Mouse (Mus musculus) ZHBTc4 (cell line): ENCODE data around the gene Gpr84.

Experiments
- DNase-seq: peaks from one replicate; pipeline ENCODE4 v3.0.0-alpha.2; 2011; ENCODE audit warnings: low read depth, low spot score

Gene Gpr84

GRCm38 (mm10) chr15:103289600-103289999 is 20.8 kb downstream of the Gpr84 start:
- DNase-seq = no peak

- DNase-seq = no peak
Observed at GRCm38 (mm10) chr15:103285778-103286417, 24.5 kb downstream of the Gpr84 start.

GRCm38 (mm10) chr15:103284647-103285046 is 25.8 kb downstream of the Gpr84 start:
- DNase-seq = no peak

GRCm38 (mm10) chr15:103284066-103284465 is 26.3 kb downstream of the Gpr84 start:
- DNase-seq = peak; percentile 78

GRCm38 (mm10) chr15:103281465-103282205 is 28.8 kb downstream of the Gpr84 start:
- no peak for DNase-seq

- DNase-seq = peak; percentile 37
Observed at GRCm38 (mm10) chr15:103280817-103281464, 29.5 kb downstream of the Gpr84 start.

- DNase-seq = peak; percentile 68
Observed at GRCm38 (mm10) chr15:103279750-103280149, 30.7 kb downstream of the Gpr84 start.

- no peak for DNase-seq
Observed at GRCm38 (mm10) chr15:103277949-103278348, 32.5 kb downstream of the Gpr84 start.

GRCm38 (mm10) chr15:103275943-103276342 is 34.5 kb downstream of the Gpr84 start:
- DNase-seq = peak; percentile 46

- DNase-seq = peak; percentile 100
Observed at GRCm38 (mm10) chr15:103272419-103273279, 37.8 kb downstream of the Gpr84 start, which contains the start of gene Copz1. Gene Copz1, plus strand, starts transcription at chr15:103272714.

GRCm38 (mm10) chr15:103268903-103269302 is 41.5 kb downstream of the Gpr84 start:
- no peak for DNase-seq

GRCm38 (mm10) chr15:103264794-103265193 is 45.6 kb downstream of the Gpr84 start:
- DNase-seq = no peak

GRCm38 (mm10) chr15:103259989-103260388 is 50.4 kb downstream of the Gpr84 start:
- no peak for DNase-seq

- DNase-seq = no peak
Observed at GRCm38 (mm10) chr15:103259162-103259561, 51.2 kb downstream of the Gpr84 start.
